Mouse (Mus musculus) embryonic fibroblast, embryonic 13.5 days (primary cell): ENCODE measurements around the gene Nup93.
A peak's percentile ranks its signal among the peaks of the same experiment; 100 is the strongest.

Experiments used
- CTCF ChIP-seq: IDR thresholded peaks from 2 replicates; pipeline ENCODE4 v1.5.1; 2011; ENCODE audit warnings: mild to moderate bottlenecking, control low read depth, low read length, moderate library complexity, borderline replicate concordance; ENCODE audit not compliant: insufficient read depth
- POLR2A ChIP-seq: IDR thresholded peaks from 2 replicates; pipeline ENCODE4 v1.6.1; 2011; ENCODE audit warnings: low read depth, mild to moderate bottlenecking, control low read depth, low read length, moderate library complexity

DNA sequence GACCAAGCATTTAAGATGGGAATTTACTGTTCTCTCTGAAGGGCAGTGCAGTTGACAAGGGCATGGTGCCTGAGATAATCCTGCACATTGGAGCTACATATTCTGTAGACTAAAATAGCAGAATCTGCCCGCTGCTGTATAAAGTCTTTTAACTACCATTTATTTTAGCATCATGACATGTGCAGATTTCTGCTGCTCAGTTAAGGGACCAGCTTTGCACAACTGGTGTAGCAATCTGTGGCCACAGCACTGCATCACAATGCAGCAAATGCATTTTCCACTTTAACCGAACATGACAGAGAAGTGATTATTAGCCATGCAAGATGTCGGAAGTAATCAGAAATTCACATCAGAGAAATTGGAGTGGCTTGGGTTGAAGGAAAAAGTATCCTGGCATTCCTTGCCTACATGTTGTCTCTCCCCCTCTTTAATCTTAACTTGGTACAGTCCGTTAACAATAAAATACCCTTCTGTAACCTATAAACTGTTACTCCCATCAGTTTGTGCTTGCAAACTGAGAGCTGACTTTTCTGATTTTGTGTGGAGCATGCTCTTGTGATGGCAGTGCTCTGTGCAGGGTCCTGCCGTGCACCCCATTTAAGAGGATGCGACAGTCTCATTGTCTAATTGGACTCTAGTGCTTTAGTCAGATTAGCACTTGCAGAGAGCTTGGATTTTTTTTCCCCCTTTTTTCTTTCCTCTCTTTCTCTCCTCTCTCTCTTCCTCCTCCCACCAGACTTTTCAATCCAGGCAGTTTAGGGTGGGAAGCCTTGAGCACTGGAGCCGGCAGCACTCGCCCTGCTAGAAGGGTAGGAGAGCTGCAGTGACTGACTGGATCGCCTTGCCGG lies 52.2 kb downstream of the Nup93 start:
- TF ChIP-seq CTCF, result no peak
- TF ChIP-seq POLR2A, result peak; percentile 15; the same call in 1 of the 2 replicates
